Mouse (Mus musculus) liver, postnatal 0 days (tissue): Measurements from ENCODE around the gene March8. TPM values are rescaled to one million over a fixed set of nuclear protein-coding genes. Genes with fewer than 3 reads are reported as not detected.
"Not testable (repeated sequence)": the region's sequence is repeated elsewhere in the genome, so short reads cannot be mapped to it uniquely, and the experiment has no call there.

Source experiments
- ATAC-seq: fragments of 200-750 bp; cut with Nextera tagmentation; 2 replicates; pipeline ENCODE4 v1.8.0; 2017; ENCODE audit warnings: mild to moderate bottlenecking, moderate library complexity
- DNase-seq: peaks from one replicate; pipeline ENCODE4 v3.0.0-alpha.2; 2016
- H3K27ac ChIP-seq: fragments of 300-500 bp; sonication (generic); 2 replicates; pipeline ENCODE4 v1.5.1; 2014; ENCODE audit warnings: antibody characterized with exemption, moderate library complexity, mild to moderate bottlenecking, low read depth
- H3K27me3 ChIP-seq: fragments of 300-500 bp; sonication (generic); 2 replicates; pipeline ENCODE4 v1.6.1; 2014; ENCODE audit warnings: low read length, control low read depth, mixed read lengths; ENCODE audit not compliant: insufficient read depth
- H3K36me3 ChIP-seq: fragments of 300-500 bp; sonication (generic); replicated peaks from 2 replicates; pipeline ENCODE4 v1.6.1; 2014; ENCODE audit warnings: mild to moderate bottlenecking, control low read depth, low read length, moderate library complexity, mixed read lengths; ENCODE audit not compliant: insufficient read depth
- H3K4me1 ChIP-seq: fragments of 300-500 bp; sonication (generic); 2 replicates; pipeline ENCODE4 v1.6.1; 2014; ENCODE audit warnings: antibody characterized with exemption, mild to moderate bottlenecking, control low read depth; ENCODE audit not compliant: insufficient read depth
- H3K4me2 ChIP-seq: fragments of 300-500 bp; sonication (generic); 2 replicates; pipeline ENCODE4 v1.6.1; 2014; ENCODE audit warnings: low read depth, mild to moderate bottlenecking, low read length, moderate library complexity, mixed read lengths
- H3K4me3 ChIP-seq: fragments of 300-500 bp; sonication (generic); 2 replicates; pipeline ENCODE4 v1.5.1; 2014; ENCODE audit warnings: low read depth, low read length
- H3K9ac ChIP-seq: fragments of 300-500 bp; sonication (generic); replicated peaks from 2 replicates; pipeline ENCODE4 v1.6.1; 2014; ENCODE audit warnings: mild to moderate bottlenecking, moderate library complexity
- H3K9me3 ChIP-seq: fragments of 300-500 bp; sonication (generic); 2 replicates; pipeline ENCODE4 v1.6.1; 2016; ENCODE audit warnings: mild to moderate bottlenecking, control low read depth, low read length, mixed read lengths
- CTCF ChIP-seq: sonication (generic); IDR thresholded peaks from 2 replicates; pipeline ENCODE4 v1.5.1; 2016; ENCODE audit warnings: antibody characterized with exemption, low read depth
- EP300 ChIP-seq: IDR thresholded peaks from 2 replicates; pipeline ENCODE4 v1.6.1; 2016; ENCODE audit warnings: antibody characterized with exemption, low read depth, mild to moderate bottlenecking
- WGBS: fragments of 180-500 bp; shearing (Covaris S2); extraction: QIAGEN DNeasy Blood & Tissue Kit; methylation state at CpG from one replicate; pipeline ENCODE4 v1.1.7; 2014; ENCODE audit not compliant: insufficient replicate concordance; 5-methylcytosine and 5-hydroxymethylcytosine counted together
- polyA plus RNA-seq: library from polyadenylated mRNA; unstranded; fragments of >200 nt; fragmentation: Nextera tagmentation; extraction: Ambion mirVana; gene quantifications from 2 replicates; pipeline ENCODE4 v1.2.1, GENCODE M21; 2015

March8 gene
- polyA plus RNA-seq, 1 experiment from 2014 or later = 40.5 TPM

GRCm38 (mm10) chr6:116351534-116351933 lies 13.7 kb downstream of the March8 start:
- Histone ChIP-seq H3K9ac (no peak overlapping the region), H3K4me3 (peak overlapping the region; percentile 34), H3K27me3 (no peaks in the 10 kb centered on the region), H3K27ac (peak overlapping the region; percentile 75), H3K9me3 (no peaks in the 10 kb centered on the region), H3K4me2 (peak overlapping the region; percentile 70), H3K36me3 (no peaks in the 10 kb centered on the region; the same call in 1 of the 2 replicates), H3K4me1 (peaks cover 14% of the 10 kb centered on the region)
- no peak for DNase-seq
- TF ChIP-seq EP300 (no peak), CTCF (no peak)
- ATAC-seq = no peak
- WGBS = 70% methylated on average over 4 of the region's 4 CpGs

DNA sequence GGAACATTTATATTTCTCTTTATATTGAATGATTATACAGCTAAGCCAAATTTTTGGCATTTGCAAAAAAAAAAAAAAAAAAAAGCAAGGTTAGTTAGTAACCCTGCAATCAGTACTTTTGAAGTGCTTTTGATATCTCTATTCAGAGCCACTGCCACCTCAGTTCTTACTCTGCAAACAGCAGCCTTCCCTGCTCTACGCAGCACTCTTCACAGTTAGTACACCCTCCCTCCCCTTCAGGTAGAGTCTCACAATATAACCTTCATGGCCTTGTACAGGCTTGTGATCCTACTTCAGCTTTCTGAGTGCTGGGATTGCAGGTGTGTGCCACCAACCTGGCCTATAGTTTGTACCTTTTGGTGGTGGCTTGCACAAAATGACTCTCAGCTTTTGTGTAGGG lies 15.6 kb downstream of the March8 start:
- ATAC-seq (no peak), DNase-seq (no peak)
- Histone ChIP-seq H3K27ac (no peak overlapping the region), H3K4me1 (peaks cover 13% of the 10 kb centered on the region; the same call in 1 of the 2 replicates), H3K9ac (no peak overlapping the region), H3K4me3 (peak overlapping the region; percentile 36), H3K9me3 (no peaks in the 10 kb centered on the region), H3K27me3 (no peaks in the 10 kb centered on the region), H3K4me2 (peak overlapping the region; percentile 64), H3K36me3 (no peaks in the 10 kb centered on the region; the same call in 1 of the 2 replicates)
- TF ChIP-seq EP300 (no peak), CTCF (no peak)
- WGBS = 92% methylated on average over 1 of the region's 1 CpGs

DNA sequence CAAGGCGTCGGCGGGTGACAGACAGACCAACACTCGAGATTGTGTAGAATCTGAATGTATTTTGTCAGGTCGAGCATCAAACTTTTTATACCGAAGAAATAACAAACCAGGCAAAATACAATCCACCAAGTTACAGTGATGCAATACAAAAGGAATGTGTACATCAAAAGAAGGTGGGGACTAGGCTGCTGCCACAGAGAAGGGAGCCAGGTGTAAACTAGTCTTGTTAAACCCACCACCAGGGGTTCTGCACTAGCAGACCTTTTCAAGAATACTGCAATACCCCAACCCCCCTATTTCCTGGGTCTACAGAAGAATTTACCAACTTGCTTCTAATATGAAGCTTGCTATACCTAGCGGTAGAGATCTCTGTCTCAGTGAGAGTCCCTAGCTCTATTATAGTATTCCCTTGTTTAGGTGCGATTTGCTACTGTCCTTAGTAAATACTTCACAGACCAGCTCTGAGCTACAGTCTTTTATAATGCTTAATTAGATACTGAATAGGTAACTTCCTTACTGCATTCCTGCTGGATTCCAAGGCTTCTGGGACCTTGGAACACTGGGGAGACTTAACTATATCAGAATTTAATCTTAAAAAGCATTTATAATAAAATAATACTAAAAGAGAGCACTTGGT lies 18.6 kb downstream of the March8 start:
- not testable (repeated sequence) for H3K4me1 ChIP-seq, DNase-seq
- WGBS = 80% methylated on average over 8 of the region's 8 CpGs

DNA sequence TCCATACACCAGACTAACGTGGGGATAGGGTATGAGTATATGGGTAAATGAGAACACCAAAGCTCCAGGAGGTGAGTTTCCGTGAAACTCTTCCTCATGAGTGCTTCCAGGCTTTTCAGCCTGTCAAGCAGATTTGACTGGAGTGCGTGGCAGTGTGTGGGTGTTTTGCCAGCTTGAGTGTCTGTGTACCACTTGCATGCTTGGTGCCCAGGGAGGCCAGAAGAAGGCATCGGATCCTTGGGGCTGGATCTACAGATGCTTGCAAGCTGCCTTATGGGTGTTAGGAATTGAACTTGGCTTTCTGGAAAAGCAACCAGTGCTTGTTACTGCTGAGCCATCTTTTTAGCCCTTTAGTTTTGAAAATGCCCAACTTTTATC lies 19.1 kb downstream of the March8 start:
- TF ChIP-seq CTCF (no peak), EP300 (no peak)
- no peak overlapping the region for H3K27ac ChIP-seq
- 90% methylated on average over 4 of the region's 4 CpGs for WGBS
- H3K36me3 ChIP-seq = peaks cover 6% of the 10 kb centered on the region
- no peaks in the 10 kb centered on the region for H3K27me3 ChIP-seq
- no peak overlapping the region for H3K9ac ChIP-seq
- no peak for DNase-seq
- H3K4me3 ChIP-seq = no peak overlapping the region
- ATAC-seq = no peak
- no peaks in the 10 kb centered on the region for H3K9me3 ChIP-seq
- 0 out of 2 replicates have a peak, but pooled peaks cover 3% of the 10 kb centered on the region for H3K4me1 ChIP-seq
- H3K4me2 ChIP-seq = no peak overlapping the region

More for the DNA sequence above, 18.6 kb downstream of the March8 start:
- H3K36me3 ChIP-seq, H3K9me3 ChIP-seq, H3K4me3 ChIP-seq, H3K9ac ChIP-seq, H3K27ac ChIP-seq, ATAC-seq, H3K27me3 ChIP-seq, H3K4me2 ChIP-seq: not testable (repeated sequence)

DNA sequence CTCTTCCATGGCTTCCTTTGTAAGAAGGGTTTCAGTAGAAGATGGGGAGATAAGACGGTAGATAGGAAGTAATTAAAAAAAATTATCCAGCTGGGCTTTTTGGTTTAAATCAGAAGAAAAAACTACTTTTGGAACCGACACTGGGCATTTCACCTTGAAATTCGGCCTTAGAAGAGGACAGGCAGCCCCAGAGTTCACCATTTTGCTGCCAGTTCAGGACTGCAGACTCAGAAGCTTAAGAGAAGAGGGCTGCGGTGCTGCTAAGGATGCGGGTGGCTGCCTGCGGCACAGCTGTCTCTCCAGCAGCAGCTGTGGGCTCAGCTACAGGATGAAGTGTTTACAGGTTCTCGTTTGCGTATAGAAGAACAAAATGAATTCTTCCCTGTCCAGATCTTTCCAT lies 20.2 kb downstream of the March8 start:
- H3K9me3 ChIP-seq = no peaks in the 10 kb centered on the region
- ATAC-seq = no peak
- no peak overlapping the region for H3K4me2 ChIP-seq
- no peaks in the 10 kb centered on the region for H3K27me3 ChIP-seq
- no peak for TF ChIP-seq EP300
- TF ChIP-seq CTCF = no peak
- DNase-seq = no peak
- no peak overlapping the region for H3K9ac ChIP-seq
- no peak overlapping the region for H3K27ac ChIP-seq
- H3K36me3 ChIP-seq = peaks cover 7% of the 10 kb centered on the region
- 0 out of 2 replicates have a peak, but pooled peaks cover 3% of the 10 kb centered on the region for H3K4me1 ChIP-seq
- no peak overlapping the region for H3K4me3 ChIP-seq
- 70% methylated on average over 8 of the region's 8 CpGs for WGBS

DNA sequence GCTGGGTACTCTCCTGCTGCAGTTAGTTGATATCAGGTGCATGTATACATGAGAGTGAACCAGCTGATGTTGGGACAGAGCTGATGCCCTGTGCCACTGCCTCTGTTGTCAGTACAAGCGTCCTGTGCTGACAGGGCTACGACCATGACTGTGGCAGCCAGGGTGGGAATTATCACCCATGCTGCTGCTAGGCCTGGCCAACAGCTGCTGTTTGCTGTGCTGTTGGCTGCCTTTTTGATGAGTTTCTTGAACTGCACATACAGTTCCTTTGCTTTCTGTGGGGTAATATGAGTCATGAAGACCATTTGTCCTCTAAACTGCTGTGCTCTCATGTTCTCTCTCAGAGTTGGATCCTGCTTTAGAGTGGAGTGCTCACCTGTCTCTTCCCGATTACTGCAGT lies 21.4 kb downstream of the March8 start:
- H3K27ac ChIP-seq = no peak overlapping the region
- H3K36me3 ChIP-seq = peaks cover 9% of the 10 kb centered on the region
- ATAC-seq (no peak), DNase-seq (no peak)
- 82% methylated on average over 3 of the region's 3 CpGs for WGBS
- no peaks in the 10 kb centered on the region for H3K9me3 ChIP-seq
- H3K4me3 ChIP-seq = no peak overlapping the region
- H3K9ac ChIP-seq = no peak overlapping the region
- 0 out of 2 replicates have a peak, but pooled peaks cover 3% of the 10 kb centered on the region for H3K4me1 ChIP-seq
- TF ChIP-seq EP300 (no peak), CTCF (no peak)
- H3K4me2 ChIP-seq = no peak overlapping the region
- no peaks in the 10 kb centered on the region for H3K27me3 ChIP-seq

DNA sequence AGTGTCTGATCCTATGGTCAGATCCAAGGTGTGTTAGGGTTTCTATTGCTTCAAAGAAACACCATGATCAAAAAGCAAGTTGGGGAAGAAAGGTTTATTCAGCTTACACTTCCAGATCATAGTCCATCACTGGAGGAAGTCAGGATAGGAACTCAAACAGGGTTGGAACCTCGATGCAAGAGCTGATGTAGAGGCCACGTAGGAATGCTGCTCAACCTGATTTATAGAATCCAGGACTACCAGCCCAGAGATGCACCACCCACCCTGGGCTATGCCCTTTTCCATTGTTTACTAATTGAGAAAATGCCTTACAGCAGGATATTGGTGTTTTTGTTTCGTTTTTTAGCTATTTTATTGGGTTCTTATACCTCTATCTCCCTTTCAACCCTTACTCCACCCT lies 23.6 kb downstream of the March8 start:
- peaks cover 16% of the 10 kb centered on the region for H3K36me3 ChIP-seq
- no peaks in the 10 kb centered on the region for H3K9me3 ChIP-seq
- TF ChIP-seq EP300 (no peak), CTCF (no peak)
- H3K27me3 ChIP-seq = no peaks in the 10 kb centered on the region
- 0 out of 2 replicates have a peak, but pooled peaks cover 3% of the 10 kb centered on the region for H3K4me1 ChIP-seq
- 90% methylated on average over 3 of the region's 3 CpGs for WGBS
- no peak overlapping the region for H3K4me2 ChIP-seq
- no peak overlapping the region for H3K4me3 ChIP-seq
- no peak overlapping the region for H3K27ac ChIP-seq
- DNase-seq (no peak), ATAC-seq (no peak)
- no peak overlapping the region for H3K9ac ChIP-seq
